Mouse (Mus musculus): ENCODE measurements around the gene Fbxw9.

- TF ChIP-seq SIN3A (IDR thresholded peaks at IDR 0.05; ENCODE audit: low read length) (no peak), POLR2A (IDR thresholded peaks at IDR 0.05; ENCODE audit: control insufficient read depth in 1 of 2, insufficient read depth in 1 of 2, low read depth in 1 of 2, low read length in 2 of 2, poor library complexity in 1 of 2) (no peak), CHD1 (IDR thresholded peaks at IDR 0.05; ENCODE audit: low read depth, low read length) (no peak), TAL1 (IDR thresholded peaks at IDR 0.05; ENCODE audit: low read length) (no peak)
These were observed 7.3 kb downstream of the Fbxw9 start for GRCm38 (mm10) chr8:85067155-85067554.
